Mouse (Mus musculus): ENCODE results near the gene Schip1. TPM values are rescaled to one million over a fixed set of nuclear protein-coding genes. Genes with fewer than 3 reads are reported as not detected.

The Schip1 gene
- polyA plus RNA-seq, 1 experiment from 2014 or later, result 27.6 TPM

DNA sequence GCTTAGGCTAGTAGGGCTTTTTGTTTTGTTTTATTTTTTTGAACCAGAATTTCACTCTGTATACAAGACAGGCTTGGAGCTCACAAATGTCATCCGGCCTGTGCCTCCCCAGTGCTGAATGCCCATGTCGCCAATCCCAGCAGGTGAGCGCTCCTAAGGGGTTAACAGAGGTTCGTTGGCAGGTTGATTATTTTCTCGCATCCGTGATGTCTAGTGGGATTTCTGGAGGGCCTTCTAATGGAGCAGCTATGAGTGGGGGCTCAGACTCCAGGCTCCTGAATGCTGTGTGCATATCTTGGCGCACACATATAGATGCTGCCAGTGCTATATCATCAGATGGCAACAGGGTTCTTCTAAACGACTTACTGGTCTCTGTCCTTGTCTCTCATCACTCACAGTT is 510.0 kb downstream of the Schip1 start:
- ATAC-seq (ENCODE audit: low FRiP score, low TSS enrichment) (no peak), DNase-seq (ENCODE audit: low spot score) (no peak)
- H3K4me1 ChIP-seq (replicated peaks; ENCODE audit: control insufficient read depth, insufficient read depth), result 0 out of 2 replicates have a peak, but pooled peaks cover 3% of the 10 kb centered on the region
- no peaks in the 10 kb centered on the region for H3K9me3 ChIP-seq (ENCODE audit: control insufficient read depth, low read length)
- TF ChIP-seq CTCF (IDR thresholded peaks at IDR 0.05; ENCODE audit: low read depth), result no peak
- TF ChIP-seq EP300 (optimal IDR thresholded peaks at IDR 0.05), result no peak
- H3K27me3 ChIP-seq (ENCODE audit: control insufficient read depth, insufficient read depth, low read length), result no peaks in the 10 kb centered on the region
- no peak overlapping the region for H3K27ac ChIP-seq (replicated peaks)
- H3K36me3 ChIP-seq (ENCODE audit: control insufficient read depth, insufficient read depth, low read length), result no peaks in the 10 kb centered on the region
- WGBS, result 71% methylated on average over 8 of the region's 8 CpGs
- no peak overlapping the region for H3K9ac ChIP-seq (ENCODE audit: low read length)
- H3K4me3 ChIP-seq (ENCODE audit: low read depth, low read length), result no peak overlapping the region
- no peak overlapping the region for H3K4me2 ChIP-seq (replicated peaks; ENCODE audit: low read depth)

DNA sequence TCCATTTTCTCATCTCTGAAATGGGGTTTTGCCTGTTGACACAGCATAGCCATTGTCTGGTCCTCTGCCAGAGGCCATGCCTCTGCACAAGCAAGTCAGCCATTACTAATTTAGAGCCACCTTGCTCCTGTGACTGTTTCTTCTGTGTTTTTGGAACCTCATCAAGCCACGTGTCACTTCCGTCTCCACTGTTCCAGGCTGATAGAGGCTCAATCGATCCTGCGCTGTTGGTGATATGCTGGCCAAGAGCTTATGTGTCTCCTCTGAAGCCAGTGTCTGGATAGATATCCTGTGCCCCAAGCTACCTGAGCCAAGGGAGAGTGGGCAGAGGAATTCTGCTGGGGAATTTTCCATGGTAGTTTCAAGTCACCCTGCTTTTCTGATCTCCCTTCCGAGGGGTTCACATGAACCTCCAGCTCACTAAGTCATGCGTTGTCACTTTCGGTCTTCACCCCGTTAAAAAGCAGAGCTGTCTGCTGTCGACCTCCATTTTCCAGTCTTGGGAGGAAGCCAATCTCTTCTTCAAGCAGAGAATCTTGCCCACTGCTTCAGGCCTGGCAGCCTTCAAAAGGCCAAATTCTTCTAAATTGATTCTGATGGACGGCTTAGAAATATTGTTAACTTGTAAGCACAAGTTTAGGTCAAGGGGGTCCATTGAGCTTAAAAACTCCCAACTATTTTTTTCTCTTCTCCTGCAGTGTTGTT is 511.2 kb downstream of the Schip1 start:
- Histone ChIP-seq H3K4me3 (ENCODE audit: low read depth, low read length) (no peak overlapping the region), H3K27me3 (ENCODE audit: control insufficient read depth, insufficient read depth, low read length) (no peaks in the 10 kb centered on the region), H3K27ac (replicated peaks) (no peak overlapping the region), H3K9me3 (ENCODE audit: control insufficient read depth, low read length) (no peaks in the 10 kb centered on the region), H3K9ac (ENCODE audit: low read length) (no peak overlapping the region), H3K4me1 (replicated peaks; ENCODE audit: control insufficient read depth, insufficient read depth) (0 out of 2 replicates have a peak, but pooled peaks cover 3% of the 10 kb centered on the region), H3K4me2 (replicated peaks; ENCODE audit: low read depth) (no peak overlapping the region; the same call in 1 of the 2 replicates), H3K36me3 (ENCODE audit: control insufficient read depth, insufficient read depth, low read length) (no peaks in the 10 kb centered on the region)
- WGBS, result 72% methylated on average over 10 of the region's 10 CpGs
- TF ChIP-seq EP300 (optimal IDR thresholded peaks at IDR 0.05) (no peak), CTCF (IDR thresholded peaks at IDR 0.05; ENCODE audit: low read depth) (no peak)
- ATAC-seq (ENCODE audit: low FRiP score, low TSS enrichment) (no peak), DNase-seq (ENCODE audit: low spot score) (no peak)

DNA sequence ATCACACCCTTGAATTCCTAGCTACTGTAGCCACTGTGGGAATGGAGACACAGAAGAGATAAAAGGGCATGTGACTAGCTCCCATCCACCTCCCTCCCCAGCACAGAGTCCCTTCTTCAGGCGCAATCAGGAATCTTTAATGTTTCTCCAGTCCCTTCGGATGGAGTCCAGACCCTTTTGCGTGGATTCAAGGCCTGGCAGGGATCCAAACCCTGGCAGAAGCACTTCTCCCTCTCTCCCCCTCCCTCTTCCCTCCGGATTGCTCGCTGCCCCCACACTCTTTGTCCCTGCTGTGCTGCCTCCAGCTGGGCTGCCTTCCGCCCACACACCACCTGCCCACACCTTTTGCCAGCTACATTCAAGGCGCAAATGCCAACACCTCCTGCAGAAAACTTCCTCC is 511.8 kb downstream of the Schip1 start:
- no peak overlapping the region for H3K27ac ChIP-seq (replicated peaks)
- H3K4me3 ChIP-seq (ENCODE audit: low read depth, low read length), result no peak overlapping the region
- 34% methylated on average over 7 of the region's 7 CpGs for WGBS
- H3K27me3 ChIP-seq (ENCODE audit: control insufficient read depth, insufficient read depth, low read length), result no peaks in the 10 kb centered on the region
- DNase-seq (ENCODE audit: low spot score) (no peak), ATAC-seq (ENCODE audit: low FRiP score, low TSS enrichment) (no peak)
- TF ChIP-seq CTCF (IDR thresholded peaks at IDR 0.05; ENCODE audit: low read depth), result no peak
- no peak for TF ChIP-seq EP300 (optimal IDR thresholded peaks at IDR 0.05)
- H3K4me1 ChIP-seq (replicated peaks; ENCODE audit: control insufficient read depth, insufficient read depth), result 0 out of 2 replicates have a peak, but pooled peaks cover 3% of the 10 kb centered on the region
- H3K4me2 ChIP-seq (replicated peaks; ENCODE audit: low read depth), result no peak overlapping the region
- H3K9me3 ChIP-seq (ENCODE audit: control insufficient read depth, low read length), result no peaks in the 10 kb centered on the region
- no peak overlapping the region for H3K9ac ChIP-seq (ENCODE audit: low read length)
- H3K36me3 ChIP-seq (ENCODE audit: control insufficient read depth, insufficient read depth, low read length), result no peaks in the 10 kb centered on the region

DNA sequence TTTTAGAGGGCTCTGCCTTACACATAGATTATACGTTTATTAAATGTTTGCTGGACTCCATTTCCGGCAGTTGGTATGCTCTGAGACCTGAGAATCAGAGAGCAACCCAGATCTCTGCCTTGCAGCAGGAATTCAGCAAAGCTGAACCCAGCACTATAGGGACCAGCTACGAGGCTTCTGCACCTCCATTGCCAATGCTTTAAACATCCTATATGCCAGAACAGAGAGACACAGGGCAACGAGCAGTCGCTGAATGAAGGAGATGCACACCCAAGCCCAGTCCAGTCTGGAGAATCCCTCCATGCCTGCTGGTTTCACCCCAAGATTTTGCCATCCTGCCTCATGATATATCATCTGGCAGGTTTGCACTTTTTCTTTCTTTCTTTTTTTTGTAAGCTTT is 512.3 kb downstream of the Schip1 start:
- H3K36me3 ChIP-seq (ENCODE audit: control insufficient read depth, insufficient read depth, low read length), result no peaks in the 10 kb centered on the region
- H3K4me3 ChIP-seq (ENCODE audit: low read depth, low read length), result no peak overlapping the region
- H3K27ac ChIP-seq (replicated peaks), result no peak overlapping the region
- DNase-seq (ENCODE audit: low spot score) (no peak), ATAC-seq (ENCODE audit: low FRiP score, low TSS enrichment) (no peak)
- 53% methylated on average over 5 of the region's 5 CpGs for WGBS
- 0 out of 2 replicates have a peak, but pooled peaks cover 3% of the 10 kb centered on the region for H3K4me1 ChIP-seq (replicated peaks; ENCODE audit: control insufficient read depth, insufficient read depth)
- TF ChIP-seq CTCF (IDR thresholded peaks at IDR 0.05; ENCODE audit: low read depth), result no peak
- TF ChIP-seq EP300 (optimal IDR thresholded peaks at IDR 0.05), result no peak
- H3K4me2 ChIP-seq (replicated peaks; ENCODE audit: low read depth), result no peak overlapping the region
- no peaks in the 10 kb centered on the region for H3K9me3 ChIP-seq (ENCODE audit: control insufficient read depth, low read length)
- H3K9ac ChIP-seq (ENCODE audit: low read length), result no peak overlapping the region
- no peaks in the 10 kb centered on the region for H3K27me3 ChIP-seq (ENCODE audit: control insufficient read depth, insufficient read depth, low read length)

DNA sequence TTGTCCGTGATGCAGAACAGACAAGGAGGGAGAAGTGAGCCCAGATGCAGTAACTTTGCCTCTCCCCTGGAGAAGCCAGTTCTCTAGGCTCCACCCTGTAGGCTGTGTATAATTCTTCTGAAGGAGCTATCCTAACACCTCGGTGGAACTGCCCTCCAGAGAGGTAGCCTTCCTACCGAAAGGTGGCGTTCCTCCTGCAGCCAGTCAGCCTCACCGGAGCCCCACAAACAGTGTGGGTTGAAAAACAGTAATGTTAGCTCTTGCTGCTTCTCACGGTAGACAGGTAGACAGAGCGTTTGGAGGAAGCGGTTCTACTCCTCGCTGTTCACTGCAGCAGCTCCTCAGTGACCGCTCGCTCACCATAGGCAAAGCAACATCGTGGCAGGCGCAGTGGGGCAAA is 517.0 kb downstream of the Schip1 start:
- TF ChIP-seq CTCF (IDR thresholded peaks at IDR 0.05; ENCODE audit: low read depth) (no peak), EP300 (optimal IDR thresholded peaks at IDR 0.05) (no peak)
- no peak overlapping the region for H3K4me2 ChIP-seq (replicated peaks; ENCODE audit: low read depth)
- ATAC-seq (ENCODE audit: low FRiP score, low TSS enrichment) (no peak), DNase-seq (ENCODE audit: low spot score) (no peak)
- H3K27me3 ChIP-seq (ENCODE audit: control insufficient read depth, insufficient read depth, low read length), result no peaks in the 10 kb centered on the region
- no peak overlapping the region for H3K9ac ChIP-seq (ENCODE audit: low read length)
- H3K9me3 ChIP-seq (ENCODE audit: control insufficient read depth, low read length), result no peaks in the 10 kb centered on the region
- no peak overlapping the region for H3K4me3 ChIP-seq (ENCODE audit: low read depth, low read length)
- H3K4me1 ChIP-seq (replicated peaks; ENCODE audit: control insufficient read depth, insufficient read depth), result peaks cover 3% of the 10 kb centered on the region
- H3K27ac ChIP-seq (replicated peaks), result no peak overlapping the region
- H3K36me3 ChIP-seq (ENCODE audit: control insufficient read depth, insufficient read depth, low read length), result no peaks in the 10 kb centered on the region
- WGBS, result 73% methylated on average over 13 of the region's 13 CpGs

DNA sequence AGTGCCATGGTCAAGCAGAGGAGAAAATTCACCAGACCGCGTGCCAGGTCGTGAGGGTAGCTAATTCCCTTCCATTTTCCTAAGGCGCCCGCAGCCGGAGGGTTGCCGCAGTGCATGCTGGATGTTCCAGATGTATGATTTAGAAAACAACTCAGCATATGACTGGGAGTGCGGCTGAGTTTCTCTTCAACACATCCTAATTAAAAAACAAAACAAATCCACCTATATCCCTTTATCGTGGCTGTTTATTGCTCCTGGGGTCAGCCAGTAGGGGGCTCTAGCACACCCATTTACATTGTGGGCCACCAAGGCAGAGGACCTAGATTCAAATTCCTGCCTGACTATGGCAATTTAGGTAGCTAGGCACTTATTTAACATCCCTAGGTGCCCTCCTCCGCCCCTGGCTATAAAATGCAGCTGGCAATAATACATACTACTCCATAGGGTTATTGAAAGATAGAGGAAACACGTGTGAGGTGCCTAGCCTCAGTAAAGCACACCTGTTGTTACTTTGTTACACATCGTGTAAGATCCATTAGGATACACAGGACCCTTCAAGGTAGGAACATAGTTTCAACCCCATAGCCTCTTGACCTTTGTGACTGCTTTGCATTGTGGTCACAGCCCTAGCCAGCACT is 517.6 kb downstream of the Schip1 start:
- H3K27ac ChIP-seq (replicated peaks), result no peak overlapping the region
- H3K27me3 ChIP-seq (ENCODE audit: control insufficient read depth, insufficient read depth, low read length), result no peaks in the 10 kb centered on the region
- H3K9ac ChIP-seq (ENCODE audit: low read length), result no peak overlapping the region
- peaks cover 3% of the 10 kb centered on the region for H3K4me1 ChIP-seq (replicated peaks; ENCODE audit: control insufficient read depth, insufficient read depth)
- H3K9me3 ChIP-seq (ENCODE audit: control insufficient read depth, low read length), result no peaks in the 10 kb centered on the region
- no peak overlapping the region for H3K4me2 ChIP-seq (replicated peaks; ENCODE audit: low read depth)
- no peak overlapping the region for H3K4me3 ChIP-seq (ENCODE audit: low read depth, low read length)
- TF ChIP-seq CTCF (IDR thresholded peaks at IDR 0.05; ENCODE audit: low read depth) (peak; percentile 51), EP300 (optimal IDR thresholded peaks at IDR 0.05) (no peak)
- DNase-seq (ENCODE audit: low spot score), result no peak
- 66% methylated on average over 12 of the region's 12 CpGs for WGBS
- no peaks in the 10 kb centered on the region for H3K36me3 ChIP-seq (ENCODE audit: control insufficient read depth, insufficient read depth, low read length)
- ATAC-seq (ENCODE audit: low FRiP score, low TSS enrichment), result no peak

Measured in stomach, postnatal 0 days (tissue).